Mouse (Mus musculus) left cerebral cortex, adult 2 months (tissue): Measurements from ENCODE around the gene Zfp771. TPM values are rescaled to one million over a fixed set of nuclear protein-coding genes. Genes with fewer than 3 reads are reported as not detected.
A peak's percentile ranks its signal among the peaks of the same experiment; 100 is the strongest.

Experiments used
- DNase-seq, 2 experiments: peaks; one replicate each; pipeline ENCODE4 v3.0.0; 2021 to 2022; ENCODE audit warnings: low spot score in 2 of 2, mixed read lengths in 1 of 2; ENCODE audit errors: extremely low spot score in 1 of 2
- H3K27ac ChIP-seq: fragments of 200-600 bp; 2 replicates; pipeline ENCODE4 v1.8.1; 2022
- H3K4me3 ChIP-seq: fragments of 200-600 bp; 2 replicates; pipeline ENCODE4 v1.8.1; 2022
- CTCF ChIP-seq: fragments of 200-600 bp; IDR thresholded peaks from 2 replicates; pipeline ENCODE4 v1.8.1; 2022; ENCODE audit warnings: antibody characterized with exemption, mild to moderate bottlenecking, moderate library complexity
- intact Hi-C: fragments of 180-260 bp; cut with DNase I; formaldehyde crosslinking; loops from one replicate; pipeline ENCODE4 v1.15.1; 2025
- total RNA-seq, 2 experiments: library from RNA; stranded (reverse); gene quantifications; 2 replicates each; pipeline ENCODE4 v1.2.3; 2021

Zfp771 gene
- total RNA-seq, 2 experiments from 2014 or later, result 58.8 to 68.6 TPM

GRCm38 (mm10) chr7:127260309-127261111, 16.4 kb downstream of the Zfp771 start, which contains the start of gene Dctpp1:
Gene Dctpp1 (minus strand): TSS chr7:127260709.
- intact Hi-C loops, result loop anchor here (5.0 kb wide), 1 partner anchor 217 kb away; the partner anchor contains the start of gene Fbrs
- TF ChIP-seq CTCF, result peak; percentile 85
- peak within 1 kb of the TSS; percentile 79 for H3K27ac ChIP-seq
- peak; percentile 93 to 97 for DNase-seq
- H3K4me3 ChIP-seq, result peak within 1 kb of the TSS; percentile 79

GRCm38 (mm10) chr7:127262218-127262961, 18.3 kb downstream of the Zfp771 start:
- DNase-seq, result no peak
- no peak for TF ChIP-seq CTCF
- no peak overlapping the region for H3K4me3 ChIP-seq
- no peak overlapping the region for H3K27ac ChIP-seq
- intact Hi-C loops, result loop anchor here (5.0 kb wide), 1 partner anchor 215 kb away; the partner anchor contains the start of gene Fbrs

- no peak for DNase-seq
- H3K4me3 ChIP-seq, result no peak overlapping the region
- no peak for TF ChIP-seq CTCF
- H3K27ac ChIP-seq, result no peak overlapping the region
- intact Hi-C loops, result loop anchor here (5.0 kb wide), 1 partner anchor 214 kb away; the partner anchor contains the start of gene Fbrs
These were observed 19.5 kb downstream of the Zfp771 start for GRCm38 (mm10) chr7:127263526-127263925.

DNA sequence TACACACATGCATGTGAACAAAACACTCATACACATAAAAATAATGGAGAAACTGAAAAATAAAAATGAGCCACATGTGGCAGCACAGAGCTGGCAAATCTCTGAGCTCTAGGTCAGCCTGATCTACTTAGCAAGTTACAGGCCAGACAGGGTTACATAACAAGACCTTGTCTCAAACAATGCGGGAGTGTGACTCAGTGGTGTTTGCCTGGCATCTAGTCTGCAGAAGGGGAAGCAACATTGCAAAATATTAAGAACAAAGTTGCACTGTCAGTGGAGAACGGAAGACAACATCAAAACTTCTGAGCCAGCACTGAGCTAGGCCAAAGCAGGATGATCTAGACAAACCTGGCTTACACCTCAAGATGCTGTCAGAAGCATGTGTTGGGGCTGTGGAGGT, 26.2 kb downstream of the Zfp771 start:
- intact Hi-C loops, result loop anchor here (5.0 kb wide), 1 partner anchor 77 kb away; the partner anchor contains the start of gene Zfp768
- no peak for DNase-seq
- no peak for TF ChIP-seq CTCF
- no peak overlapping the region for H3K4me3 ChIP-seq
- no peak overlapping the region for H3K27ac ChIP-seq

GRCm38 (mm10) chr7:127270666-127271065, 26.6 kb downstream of the Zfp771 start:
- Histone ChIP-seq H3K4me3 (no peak overlapping the region), H3K27ac (no peak overlapping the region)
- no peak for DNase-seq
- intact Hi-C loops, result loop anchor here (5.0 kb wide), 1 partner anchor 77 kb away; the partner anchor contains the start of gene Zfp768
- no peak for TF ChIP-seq CTCF

DNA sequence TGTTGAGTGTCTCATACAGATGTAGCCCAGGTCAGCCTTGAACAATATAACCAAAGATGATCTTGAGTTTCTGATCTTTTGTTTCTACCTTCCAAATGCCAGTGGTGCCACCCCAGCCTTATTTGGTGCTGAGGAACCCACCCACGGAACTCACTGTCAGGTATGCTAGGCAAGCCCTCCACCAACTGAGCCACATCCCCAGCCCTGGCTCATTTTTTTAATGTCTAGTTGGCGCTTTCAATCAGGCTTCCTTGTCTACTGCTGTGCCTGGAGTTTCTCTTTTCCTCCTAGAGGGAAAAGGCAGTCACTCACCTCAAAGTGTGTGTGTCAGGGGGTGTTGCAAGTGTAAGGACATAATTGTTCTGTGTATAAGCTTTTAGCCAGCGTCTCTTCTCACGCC, 27.0 kb downstream of the Zfp771 start:
- intact Hi-C loops, result loop anchor here (5.0 kb wide), 1 partner anchor 76 kb away; the partner anchor contains the start of gene Zfp768
- Histone ChIP-seq H3K27ac (no peak overlapping the region), H3K4me3 (no peak overlapping the region)
- TF ChIP-seq CTCF, result no peak
- no peak for DNase-seq

DNA sequence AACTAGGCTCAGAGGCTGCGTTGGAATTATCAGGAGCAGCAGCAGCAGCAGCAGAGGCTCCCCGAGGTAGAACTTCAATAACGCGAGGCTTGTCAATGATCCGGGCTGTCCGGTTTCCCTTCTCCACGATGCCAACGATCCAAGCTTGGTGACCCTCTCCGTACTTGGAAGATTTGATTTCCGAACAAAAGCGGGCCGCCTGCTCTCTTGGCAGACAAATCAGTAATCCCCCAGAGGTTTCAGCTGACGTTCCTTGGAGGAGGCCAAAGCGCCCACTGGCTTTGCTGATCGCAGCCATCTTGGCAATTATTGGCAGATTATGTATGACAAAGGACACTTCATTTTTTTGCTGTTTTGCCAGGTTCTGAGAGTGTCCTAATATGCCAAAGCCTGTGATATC, 28.5 kb downstream of the Zfp771 start:
- intact Hi-C loops, result loop anchor here (5.0 kb wide), 1 partner anchor 75 kb away; the partner anchor contains the start of gene Zfp768
- Histone ChIP-seq H3K27ac (no peak overlapping the region), H3K4me3 (no peak overlapping the region)
- no peak for DNase-seq
- no peak for TF ChIP-seq CTCF

DNA sequence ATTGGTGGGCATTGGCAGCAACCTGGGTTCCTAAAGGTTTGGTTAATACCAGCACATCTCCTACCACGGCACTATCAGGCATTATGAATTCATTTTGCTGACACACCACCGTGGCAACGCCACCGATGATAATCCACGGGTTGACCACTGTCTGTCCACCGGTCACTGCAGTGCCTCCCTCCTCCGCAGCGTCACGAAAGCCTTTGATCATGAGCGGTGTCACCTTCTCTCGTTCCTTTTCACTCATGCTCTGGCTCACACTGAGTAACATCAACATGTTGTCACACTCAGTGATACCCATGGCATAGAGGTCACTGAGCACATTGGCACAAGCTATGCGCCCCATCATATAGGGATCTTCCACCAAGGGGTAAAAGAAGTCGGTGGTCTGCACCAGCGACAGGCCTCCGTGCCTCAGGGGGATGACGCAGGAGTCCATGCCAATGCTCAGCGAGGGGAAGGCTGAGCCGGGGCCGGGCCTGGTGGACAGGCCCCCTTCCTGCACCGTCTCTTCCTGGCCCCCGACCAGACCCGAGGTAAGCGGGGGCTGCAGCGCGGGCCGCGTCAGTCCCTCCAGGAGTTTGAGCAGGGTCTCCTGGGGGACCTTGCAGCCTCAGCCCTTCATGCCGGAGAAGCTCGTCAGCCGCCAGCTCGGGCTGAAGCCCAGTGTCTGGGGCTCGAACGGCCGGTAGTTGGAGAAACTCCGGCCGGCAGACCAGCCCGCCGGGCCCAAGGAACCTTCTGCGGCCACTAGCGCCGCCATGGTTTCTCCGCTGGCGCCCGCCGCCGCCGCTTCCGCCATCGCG, 29.2 kb downstream of the Zfp771 start:
- peak overlapping the region; percentile 62 for H3K4me3 ChIP-seq
- H3K27ac ChIP-seq, result peak overlapping the region; percentile 96
- intact Hi-C loops, result loop anchor here (5.0 kb wide), 1 partner anchor 74 kb away; the partner anchor contains the start of gene Zfp768
- no peak for DNase-seq
- TF ChIP-seq CTCF, result no peak; the same call in 1 of the 2 replicates

DNA sequence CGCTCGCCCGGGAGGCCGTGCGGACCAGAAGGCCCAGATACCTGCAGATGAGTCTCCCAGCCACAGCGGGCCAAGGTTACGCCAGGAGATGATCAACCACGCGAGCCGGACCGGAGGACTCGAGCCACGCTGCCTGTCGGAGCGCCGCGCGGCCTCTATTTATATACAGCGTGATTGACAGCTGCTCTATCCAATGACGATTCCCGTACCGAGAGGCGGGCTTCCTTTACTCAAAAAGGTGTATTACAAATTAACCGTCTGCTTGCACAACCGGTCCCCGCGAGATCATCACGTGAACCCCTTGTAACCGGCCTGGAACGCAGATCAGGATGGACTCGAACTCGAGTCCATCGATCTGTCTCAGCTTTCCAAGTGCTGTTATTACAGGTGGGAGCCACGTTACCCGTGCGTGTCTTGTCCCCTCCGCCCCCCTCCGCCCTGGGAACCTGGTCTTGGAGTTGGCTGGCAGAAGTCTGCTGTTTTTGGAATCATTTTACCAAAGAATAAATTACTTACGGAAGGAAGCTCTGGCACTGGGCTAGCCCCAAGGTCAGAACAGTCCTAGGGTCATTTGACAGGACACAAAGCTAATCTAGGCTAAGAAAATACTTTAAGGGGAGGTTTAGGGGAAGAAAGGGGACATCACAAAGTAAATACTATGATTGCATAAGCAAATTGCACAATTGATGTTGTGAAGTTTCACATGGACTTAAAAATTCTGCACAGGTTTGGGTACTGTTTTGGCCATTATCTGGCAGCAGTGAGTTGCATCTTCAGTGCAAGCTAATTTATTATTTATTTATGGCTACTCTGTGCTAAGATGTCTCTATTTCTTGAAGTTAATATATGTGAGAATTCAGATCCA, 30.1 kb downstream of the Zfp771 start, which contains the start of gene Sephs2:
Gene Sephs2 (minus strand): TSS at position 131 of the 865 bp plus-strand sequence.
- intact Hi-C loops, result loop anchor here (5.0 kb wide), 1 partner anchor 73 kb away; the partner anchor contains the start of gene Zfp768
- peak; percentile 94 to 95 for DNase-seq
- TF ChIP-seq CTCF, result no peak
- H3K4me3 ChIP-seq, result peak within 1 kb of the TSS; percentile 62
- peak within 1 kb of the TSS; percentile 96 for H3K27ac ChIP-seq

DNA sequence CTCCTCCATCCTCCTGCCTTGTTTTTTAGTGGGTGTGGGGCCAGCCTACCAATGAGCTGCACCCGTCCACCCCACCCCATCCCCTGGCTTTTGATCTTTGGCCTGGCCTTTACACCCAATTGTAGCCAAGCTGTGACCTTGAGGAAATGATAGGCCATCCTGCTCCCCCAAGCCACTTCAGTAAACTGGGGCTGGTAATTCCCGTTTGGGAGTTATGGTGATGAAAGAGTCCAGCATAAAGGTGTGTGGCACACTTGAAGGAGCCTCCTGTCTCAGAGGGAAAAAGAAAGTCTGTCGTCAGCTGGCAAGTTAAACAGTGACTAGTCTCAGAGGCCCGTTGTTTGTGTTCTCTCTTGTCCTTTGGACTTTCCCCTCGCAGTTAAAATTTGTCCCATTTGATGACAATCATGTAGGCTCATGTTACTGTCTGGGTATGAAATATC, 32.5 kb downstream of the Zfp771 start:
- no peak overlapping the region for H3K4me3 ChIP-seq
- no peak for DNase-seq
- no peak overlapping the region for H3K27ac ChIP-seq
- no peak for TF ChIP-seq CTCF
- intact Hi-C loops, result no loop called here
